Mouse (Mus musculus) stomach, postnatal 0 days (tissue): Measurements from ENCODE around the gene Pxylp1.

Source experiments
- CTCF ChIP-seq: IDR thresholded peaks from 2 replicates; pipeline ENCODE4 v1.5.1; 2016; ENCODE audit warnings: antibody characterized with exemption, low read depth, mild to moderate bottlenecking, moderate library complexity
- EP300 ChIP-seq: optimal IDR thresholded peaks from 2 replicates; pipeline ENCODE3; 2016; ENCODE audit warnings: antibody characterized with exemption

DNA sequence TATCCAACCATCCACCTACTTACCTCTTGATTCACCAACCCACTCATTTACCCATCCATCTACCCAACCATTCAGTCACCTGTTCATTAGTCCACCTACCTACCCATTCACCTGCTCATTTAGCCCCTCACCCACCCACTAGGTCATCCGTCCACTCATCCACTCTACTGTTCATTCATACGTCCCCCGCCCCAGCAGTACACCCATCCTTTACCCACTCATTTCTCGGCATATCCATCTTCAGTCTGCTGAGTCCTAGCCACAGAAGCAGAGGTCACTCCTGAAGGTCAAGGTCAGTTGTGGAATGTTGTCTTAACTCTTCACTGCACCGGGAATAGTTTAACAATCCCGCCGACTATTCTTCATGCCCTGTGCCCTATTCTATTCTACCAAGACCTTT, 23.6 kb upstream of the Pxylp1 start:
- TF ChIP-seq CTCF (no peak), EP300 (no peak)
